Mouse (Mus musculus) limb, embryonic 12.5 days (tissue): Measurements from ENCODE around the gene Mt3. TPM values are rescaled to one million over a fixed set of nuclear protein-coding genes. Genes with fewer than 3 reads are reported as not detected.
"Not testable (repeated sequence)": the region's sequence is repeated elsewhere in the genome, so short reads cannot be mapped to it uniquely, and the experiment has no call there.

Source experiments
- ATAC-seq: fragments of 200-750 bp; cut with Nextera tagmentation; 2 replicates; pipeline ENCODE4 v1.8.0; 2017; ENCODE audit warnings: low read depth, moderate TSS enrichment; ENCODE audit not compliant: insufficient number of reproducible peaks, insufficient read depth, low FRiP score, low TSS enrichment
- H3K27ac ChIP-seq: fragments of 300-500 bp; sonication (generic); 2 replicates; pipeline ENCODE4 v1.5.1; 2016; ENCODE audit warnings: mild to moderate bottlenecking, moderate library complexity
- H3K27me3 ChIP-seq: fragments of 300-500 bp; sonication (generic); 2 replicates; pipeline ENCODE4 v1.6.1; 2016; ENCODE audit warnings: mild to moderate bottlenecking, moderate library complexity
- H3K36me3 ChIP-seq: fragments of 300-500 bp; sonication (generic); 2 replicates; pipeline ENCODE4 v1.6.1; 2016; ENCODE audit warnings: mild to moderate bottlenecking, moderate library complexity
- H3K4me1 ChIP-seq: fragments of 300-500 bp; sonication (generic); replicated peaks from 2 replicates; pipeline ENCODE4 v1.6.1; 2016
- H3K4me2 ChIP-seq: fragments of 300-500 bp; sonication (generic); 2 replicates; pipeline ENCODE4 v1.6.1; 2016; ENCODE audit warnings: mild to moderate bottlenecking, moderate library complexity
- H3K4me3 ChIP-seq: fragments of 300-500 bp; sonication (generic); replicated peaks from 2 replicates; pipeline ENCODE4 v1.5.1; 2016; ENCODE audit warnings: mild to moderate bottlenecking
- H3K9ac ChIP-seq: fragments of 300-500 bp; sonication (generic); replicated peaks from 2 replicates; pipeline ENCODE4 v1.6.1; 2016; ENCODE audit warnings: mild to moderate bottlenecking, moderate library complexity
- H3K9me3 ChIP-seq: fragments of 300-500 bp; sonication (generic); 2 replicates; pipeline ENCODE4 v1.6.1; 2016; ENCODE audit warnings: mild to moderate bottlenecking, moderate library complexity
- WGBS: fragments of 180-500 bp; shearing (Covaris S2); methylation state at CpG from one replicate; pipeline ENCODE4 v1.1.7; 2016; 5-methylcytosine and 5-hydroxymethylcytosine counted together
- polyA plus RNA-seq: library from polyadenylated mRNA; unstranded; fragments of >200 nt; fragmentation: Nextera tagmentation; extraction: Ambion mirVana; gene quantifications from 2 replicates; pipeline ENCODE4 v1.2.1, GENCODE M21; 2016

The Mt3 gene
- polyA plus RNA-seq, 1 experiment from 2014 or later = 0.43 TPM

GRCm38 (mm10) chr8:94127711-94128110 is 24.7 kb upstream of the Mt3 start:
- Histone ChIP-seq H3K27me3 (peaks cover 9% of the 10 kb centered on the region; the same call in 1 of the 2 replicates), H3K4me1 (peaks cover 6% of the 10 kb centered on the region), H3K4me3 (no peak overlapping the region), H3K27ac (no peak overlapping the region), H3K36me3 (no peaks in the 10 kb centered on the region), H3K4me2 (no peak overlapping the region), H3K9ac (no peak overlapping the region), H3K9me3 (no peaks in the 10 kb centered on the region)
- ATAC-seq = no peak
- WGBS = 61% methylated on average over 6 of the region's 6 CpGs

GRCm38 (mm10) chr8:94129133-94129789 is 23.1 kb upstream of the Mt3 start:
- Histone ChIP-seq H3K27me3 (peaks cover 5% of the 10 kb centered on the region; the same call in 1 of the 2 replicates), H3K9ac (no peak overlapping the region), H3K4me3 (no peak overlapping the region), H3K4me1 (no peaks in the 10 kb centered on the region), H3K36me3 (no peaks in the 10 kb centered on the region), H3K4me2 (no peak overlapping the region), H3K27ac (no peak overlapping the region), H3K9me3 (0 out of 2 replicates have a peak, but pooled peaks cover 4% of the 10 kb centered on the region)
- 88% methylated on average over 6 of the region's 6 CpGs for WGBS
- ATAC-seq = no peak

GRCm38 (mm10) chr8:94130126-94130525 is 22.3 kb upstream of the Mt3 start:
- no peaks in the 10 kb centered on the region for H3K27me3 ChIP-seq
- H3K4me1 ChIP-seq = no peaks in the 10 kb centered on the region
- no peak overlapping the region for H3K4me3 ChIP-seq
- H3K9ac ChIP-seq = no peak overlapping the region
- no peaks in the 10 kb centered on the region for H3K36me3 ChIP-seq
- H3K4me2 ChIP-seq = no peak overlapping the region
- 0 out of 2 replicates have a peak, but pooled peaks cover 4% of the 10 kb centered on the region for H3K9me3 ChIP-seq
- no peak for ATAC-seq
- 90% methylated on average over 4 of the region's 4 CpGs for WGBS
- H3K27ac ChIP-seq = no peak overlapping the region

GRCm38 (mm10) chr8:94132096-94132495 is 20.3 kb upstream of the Mt3 start:
- H3K27me3 ChIP-seq = no peaks in the 10 kb centered on the region
- H3K9me3 ChIP-seq = 0 out of 2 replicates have a peak, but pooled peaks cover 4% of the 10 kb centered on the region
- no peak for ATAC-seq
- H3K27ac ChIP-seq = no peak overlapping the region
- H3K4me2 ChIP-seq = no peak overlapping the region
- WGBS = 59% methylated on average over 5 of the region's 5 CpGs
- no peaks in the 10 kb centered on the region for H3K36me3 ChIP-seq
- no peak overlapping the region for H3K4me3 ChIP-seq
- H3K9ac ChIP-seq = no peak overlapping the region
- peaks cover 9% of the 10 kb centered on the region for H3K4me1 ChIP-seq

- 62% methylated on average over 3 of the region's 3 CpGs for WGBS
- not testable (repeated sequence) for H3K36me3 ChIP-seq, H3K27me3 ChIP-seq, H3K9me3 ChIP-seq, H3K9ac ChIP-seq, H3K4me2 ChIP-seq, ATAC-seq, H3K4me3 ChIP-seq, H3K27ac ChIP-seq
- peaks cover 14% of the 10 kb centered on the region for H3K4me1 ChIP-seq
Observed at GRCm38 (mm10) chr8:94134601-94135000, 17.8 kb upstream of the Mt3 start.

- no peaks in the 10 kb centered on the region for H3K36me3 ChIP-seq
- 89% methylated on average over 6 of the region's 6 CpGs for WGBS
- no peak overlapping the region for H3K4me2 ChIP-seq
- no peak for ATAC-seq
- 0 out of 2 replicates have a peak, but pooled peaks cover 4% of the 10 kb centered on the region for H3K9me3 ChIP-seq
- H3K4me1 ChIP-seq = peaks cover 14% of the 10 kb centered on the region
- no peaks in the 10 kb centered on the region for H3K27me3 ChIP-seq
- no peak overlapping the region for H3K27ac ChIP-seq
- no peak overlapping the region for H3K9ac ChIP-seq
- H3K4me3 ChIP-seq = no peak overlapping the region
Observed at GRCm38 (mm10) chr8:94135556-94135955, 16.9 kb upstream of the Mt3 start.

- no peak for ATAC-seq
- no peak overlapping the region for H3K4me3 ChIP-seq
Observed at GRCm38 (mm10) chr8:94136192-94136591, 16.2 kb upstream of the Mt3 start.

GRCm38 (mm10) chr8:94136933-94137332 is 15.5 kb upstream of the Mt3 start, which contains the start of gene Mt4:
Gene Mt4 (plus strand): TSS chr8:94137197.
- H3K9me3 ChIP-seq = 0 out of 2 replicates have a peak, but pooled peaks cover 4% of the 10 kb centered on the region
- peaks cover 14% of the 10 kb centered on the region for H3K4me1 ChIP-seq
- no peak within 1 kb of the TSS for H3K9ac ChIP-seq
- H3K4me2 ChIP-seq = no peak within 1 kb of the TSS
- no peaks in the 10 kb centered on the region for H3K36me3 ChIP-seq
- H3K4me3 ChIP-seq = no peak within 1 kb of the TSS
- WGBS = 40% methylated on average over 6 of the region's 6 CpGs
- no peak for ATAC-seq
- H3K27ac ChIP-seq = no peak within 1 kb of the TSS
- no peaks in the 10 kb centered on the region for H3K27me3 ChIP-seq

More at GRCm38 (mm10) chr8:94136192-94136591, 16.2 kb upstream of the Mt3 start:
- Histone ChIP-seq H3K9ac (no peak overlapping the region), H3K27me3 (no peaks in the 10 kb centered on the region), H3K36me3 (no peaks in the 10 kb centered on the region), H3K27ac (no peak overlapping the region), H3K9me3 (0 out of 2 replicates have a peak, but pooled peaks cover 4% of the 10 kb centered on the region), H3K4me2 (no peak overlapping the region), H3K4me1 (peaks cover 14% of the 10 kb centered on the region)
- WGBS = 76% methylated on average over 7 of the region's 7 CpGs

- peaks cover 14% of the 10 kb centered on the region for H3K4me1 ChIP-seq
- ATAC-seq = no peak
- H3K9me3 ChIP-seq = no peaks in the 10 kb centered on the region
- no peaks in the 10 kb centered on the region for H3K36me3 ChIP-seq
- no peak overlapping the region for H3K9ac ChIP-seq
- H3K27me3 ChIP-seq = no peaks in the 10 kb centered on the region
- no peak overlapping the region for H3K4me2 ChIP-seq
- H3K4me3 ChIP-seq = no peak overlapping the region
- whole genome bisulfite sequencing = 84% methylated on average over 4 of the region's 4 CpGs
- no peak overlapping the region for H3K27ac ChIP-seq
Observed at GRCm38 (mm10) chr8:94140266-94140795, 12.1 kb upstream of the Mt3 start.

GRCm38 (mm10) chr8:94148236-94148635 is 4.2 kb upstream of the Mt3 start:
- H3K4me2 ChIP-seq = no peak overlapping the region
- no peak overlapping the region for H3K4me3 ChIP-seq
- WGBS = 59% methylated on average over 5 of the region's 5 CpGs
- peaks cover 28% of the 10 kb centered on the region for H3K27me3 ChIP-seq
- H3K9me3 ChIP-seq = no peaks in the 10 kb centered on the region
- H3K36me3 ChIP-seq = no peaks in the 10 kb centered on the region
- H3K4me1 ChIP-seq = peaks cover 11% of the 10 kb centered on the region
- no peak for ATAC-seq
- no peak overlapping the region for H3K9ac ChIP-seq
- no peak overlapping the region for H3K27ac ChIP-seq

- Histone ChIP-seq H3K4me2 (no peak overlapping the region), H3K36me3 (no peaks in the 10 kb centered on the region), H3K9ac (no peak overlapping the region), H3K4me3 (no peak overlapping the region), H3K9me3 (no peaks in the 10 kb centered on the region), H3K4me1 (peaks cover 16% of the 10 kb centered on the region), H3K27ac (no peak overlapping the region), H3K27me3 (peaks cover 42% of the 10 kb centered on the region)
- no peak for ATAC-seq
- 77% methylated on average over 5 of the region's 5 CpGs for WGBS
Observed at GRCm38 (mm10) chr8:94150925-94151324, 1.5 kb upstream of the Mt3 start.
